Mouse (Mus musculus) kidney, postnatal 25 days (tissue): ENCODE measurements around the gene Olfr209.
"Not testable (repeated sequence)": the region's sequence is repeated elsewhere in the genome, so short reads cannot be mapped to it uniquely, and the experiment has no call there.

Source experiments
- DNase-seq, 2 experiments: peaks; one replicate each; pipeline ENCODE4 v3.0.0; 2021; ENCODE audit warnings: mixed read lengths in 2 of 2

Gene Olfr209

GRCm38 (mm10) chr16:59363893-59364292 is at the start of gene Olfr209:
Olfr209 (minus strand) TSS chr16:59363993.
- no peak for DNase-seq

- no peak for DNase-seq
These were observed 49.7 kb upstream of the Olfr209 start for GRCm38 (mm10) chr16:59413475-59413874.

- no peak for DNase-seq
These were observed 46.0 kb upstream of the Olfr209 start for GRCm38 (mm10) chr16:59409800-59410199.

- no peak for DNase-seq
These were observed 45.6 kb upstream of the Olfr209 start for GRCm38 (mm10) chr16:59409341-59409748.

GRCm38 (mm10) chr16:59407032-59407431 is 43.2 kb upstream of the Olfr209 start, which contains the start of gene Gabrr3:
Gabrr3 (plus strand) TSS chr16:59407332.
- DNase-seq, result no peak

GRCm38 (mm10) chr16:59404798-59405197 is 41.0 kb upstream of the Olfr209 start:
- no peak for DNase-seq

- peak in 1 of 2 experiments; percentile 7 for DNase-seq
These were observed 39.9 kb upstream of the Olfr209 start for GRCm38 (mm10) chr16:59403684-59404083.

- DNase-seq, result no peak
These were observed 38.2 kb upstream of the Olfr209 start for GRCm38 (mm10) chr16:59401985-59402384.

- peak in 1 of 2 experiments; percentile 37 for DNase-seq
These were observed 37.3 kb upstream of the Olfr209 start for GRCm38 (mm10) chr16:59401102-59401501.

GRCm38 (mm10) chr16:59393300-59393699 is 29.5 kb upstream of the Olfr209 start:
- no peak for DNase-seq

GRCm38 (mm10) chr16:59349146-59349545 is 14.6 kb downstream of the Olfr209 start, which contains the start of gene Olfr206:
Olfr206 (minus strand) TSS chr16:59349246.
- no peak for DNase-seq

GRCm38 (mm10) chr16:59331038-59331437 is 32.8 kb downstream of the Olfr209 start, which contains the start of gene Olfr205:
Olfr205 (minus strand) TSS chr16:59331138.
- no peak for DNase-seq

- DNase-seq, result not testable (repeated sequence)
These were observed 40.5 kb downstream of the Olfr209 start for GRCm38 (mm10) chr16:59323262-59323661.

GRCm38 (mm10) chr16:59318148-59318547 is 45.6 kb downstream of the Olfr209 start, which contains the start of gene Olfr204:
Olfr204 (minus strand) TSS chr16:59318248.
- DNase-seq, result no peak
